Mouse (Mus musculus): Measurements from ENCODE around the gene Oas1a. TPM values are rescaled to one million over a fixed set of nuclear protein-coding genes. Genes with fewer than 3 reads are reported as not detected.

Gene Oas1a
- total RNA-seq, 2 experiments from 2014 or later: 1.1 to 1.2 TPM

Small RNAs within 50 kb of the gene (microRNA-seq; reads per million reads assigned to microRNA genes)
- not detected for gene Gm22907

Other genes with a start within 250 kb of the Oas1a start
- 10 to 100 TPM; 13.7 to 17.2 TPM for gene Dtx1, start 195.6 kb downstream of the Oas1a start, total RNA-seq (2021)
- under 1 TPM; 0.17 to 0.31 TPM for gene Oas2, start 157.7 kb downstream of the Oas1a start, total RNA-seq (2021)
- gene Oas3, start 129.9 kb downstream of the Oas1a start, total RNA-seq (2021): under 1 TPM; 0.11 to 0.25 TPM
- not detected for gene Oas1e, start 112.0 kb downstream of the Oas1a start, total RNA-seq (2021)
- 1 to 10 TPM; 2.3 to 4.1 TPM for gene Oas1c, start 95.0 kb downstream of the Oas1a start, total RNA-seq (2021)
- gene Oas1f, start 60.2 kb downstream of the Oas1a start, total RNA-seq (2021): not detected
- gene Oas1h, start 46.1 kb downstream of the Oas1a start, total RNA-seq (2021): under 1 TPM in 1 of 2 experiments, not detected in 1; 0.20 TPM
- gene Oas1g, start 19.9 kb downstream of the Oas1a start, total RNA-seq (2021): under 1 TPM; 0.23 to 0.42 TPM
- not detected for gene Oas1d, start 7.0 kb upstream of the Oas1a start, total RNA-seq (2021)
- 1 to 10 TPM; 4.3 to 6.9 TPM for gene Rph3a, start 102.6 kb upstream of the Oas1a start, total RNA-seq (2021)